Mouse (Mus musculus) thymus, adult 2 months (tissue): ENCODE results near the gene Gnas.

Experiments used
- CTCF ChIP-seq: fragments of 200-500 bp; IDR thresholded peaks from 2 replicates; pipeline ENCODE4 v1.5.1; 2012; ENCODE audit warnings: mild to moderate bottlenecking, control low read depth, low read length, moderate library complexity, borderline replicate concordance; ENCODE audit not compliant: control insufficient read depth, poor library complexity, insufficient read depth; ENCODE audit errors: extremely low read depth
- POLR2A ChIP-seq: fragments of 200-500 bp; IDR thresholded peaks from 2 replicates; pipeline ENCODE4 v1.6.1; 2012; ENCODE audit warnings: mild to moderate bottlenecking, low read length, control low read depth, moderate library complexity; ENCODE audit not compliant: control insufficient read depth, poor library complexity, insufficient read depth; ENCODE audit errors: extremely low read depth

DNA sequence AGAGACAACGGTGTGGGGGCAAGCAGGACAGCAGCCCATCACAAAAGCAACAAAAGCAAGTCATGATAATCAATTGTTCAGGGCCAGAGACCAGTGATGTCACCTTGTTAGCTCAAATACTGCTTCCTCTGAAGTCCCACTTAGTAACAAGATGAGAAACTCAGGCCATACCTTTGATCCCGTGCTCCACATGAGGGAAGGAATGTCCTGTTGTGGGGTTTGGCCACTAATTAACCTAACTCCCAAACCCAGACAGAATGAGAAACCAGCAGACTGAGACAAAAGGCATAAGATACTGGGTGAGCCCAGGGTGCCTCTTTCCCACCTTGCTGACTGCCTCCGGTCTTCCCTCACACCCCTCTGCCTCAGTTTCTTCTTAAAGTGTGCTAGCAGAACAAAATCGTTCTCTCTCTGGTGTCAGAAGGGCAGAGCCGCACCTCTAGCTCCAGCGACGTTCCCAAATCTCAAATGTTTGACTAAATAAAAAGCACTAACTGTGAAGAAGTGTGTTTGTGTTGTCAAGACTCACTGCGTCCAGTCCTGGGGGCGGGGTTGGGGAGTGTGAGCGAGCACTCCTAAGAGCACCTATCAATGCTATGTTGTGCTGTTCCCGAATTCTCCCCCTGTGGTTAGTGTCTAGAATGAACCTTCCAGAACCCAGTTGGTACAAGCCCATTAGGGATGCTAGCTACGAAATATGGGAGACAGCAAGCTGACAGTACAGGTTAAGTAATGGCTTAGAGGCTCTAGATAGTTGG lies 4.7 kb downstream of the Gnas start:
- TF ChIP-seq POLR2A = no peak
- TF ChIP-seq CTCF = no peak
